Mouse (Mus musculus): ENCODE results near the gene Coq4.
"Not testable (repeated sequence)": the region's sequence is repeated elsewhere in the genome, so short reads cannot be mapped to it uniquely, and the experiment has no call there.

The Coq4 gene

DNA sequence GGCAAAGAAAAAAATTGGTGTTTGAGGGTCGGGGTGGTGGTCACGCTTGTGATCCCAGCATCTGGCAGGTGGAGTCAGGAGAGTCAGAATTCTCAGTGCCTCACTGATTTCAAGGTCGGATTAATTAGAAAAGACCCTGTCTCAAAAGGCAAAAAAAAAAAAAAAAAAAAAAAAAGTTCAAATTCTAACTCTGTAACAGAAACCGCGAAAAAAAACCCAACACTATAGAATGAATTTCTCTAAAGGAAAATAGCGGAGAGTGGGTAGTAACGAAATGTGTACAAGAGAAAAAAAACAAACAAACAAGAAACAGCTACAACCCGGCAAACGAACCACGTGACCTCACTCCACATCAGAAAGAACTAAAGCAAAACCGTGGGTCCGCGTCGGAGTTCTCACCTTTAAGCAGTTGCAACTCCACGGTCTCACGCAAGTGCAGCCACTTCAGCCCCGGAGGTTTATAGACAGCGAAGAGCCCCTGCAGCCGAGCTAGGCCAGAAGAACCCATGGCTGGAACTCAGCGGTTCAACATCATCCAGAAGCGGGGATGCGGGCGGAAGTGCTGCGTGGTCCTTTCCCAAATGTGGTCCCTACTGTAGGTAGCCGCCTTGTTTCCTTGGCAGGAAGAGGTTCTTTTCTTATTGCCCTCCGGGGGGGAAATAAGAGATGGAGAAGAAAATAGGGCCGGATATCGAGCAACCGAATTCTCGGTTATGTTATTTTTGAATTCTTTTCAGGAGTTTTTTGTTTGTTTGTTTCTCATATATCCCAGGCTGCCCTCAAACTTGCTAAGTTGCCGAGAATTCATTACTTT lies at the start of gene Coq4:
TSS of gene Coq4 (plus strand) at position 390 of the 814 bp plus-strand sequence.
- DNase-seq = peak; percentile 98

DNA sequence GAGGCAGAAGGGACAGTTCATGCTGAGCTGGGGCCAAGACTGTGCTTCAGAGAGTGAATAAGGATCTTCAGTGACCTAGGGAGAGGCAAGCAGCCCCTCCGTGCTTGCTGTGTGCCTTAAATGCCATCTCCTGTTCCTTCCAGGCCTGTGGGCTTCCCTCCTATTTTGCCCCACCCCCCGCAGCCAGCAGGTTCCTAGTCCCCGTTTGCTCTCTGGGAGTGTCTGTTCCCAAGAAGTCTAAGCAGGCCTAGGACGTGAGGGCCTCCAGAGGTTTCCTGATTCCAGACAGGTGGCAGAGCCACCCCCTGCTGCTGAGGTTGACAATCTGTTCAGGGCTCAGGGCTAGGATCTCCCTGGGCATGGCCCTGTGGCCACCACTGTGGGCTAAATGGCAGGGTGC lies 48.5 kb upstream of the Coq4 start:
- no peak for DNase-seq

DNA sequence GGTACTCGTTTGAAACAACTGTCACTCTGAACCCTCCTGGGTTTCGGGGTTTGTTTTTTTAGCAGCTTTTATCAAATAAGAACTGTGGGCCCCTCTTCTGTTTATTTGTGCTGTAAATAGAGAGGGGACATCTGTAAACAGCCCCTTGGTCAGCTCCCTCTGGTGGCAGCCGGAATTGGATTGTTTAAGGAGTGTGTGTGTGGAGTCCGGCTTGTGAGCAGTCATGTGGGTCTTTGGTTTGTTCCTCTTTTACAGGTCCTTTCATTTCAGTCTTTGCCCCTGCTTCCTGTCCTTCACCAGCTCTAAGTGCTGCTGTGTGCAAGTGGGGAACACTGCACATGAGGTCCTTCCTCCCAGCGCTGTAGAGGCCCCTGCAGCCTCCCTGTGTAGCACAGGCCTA lies 47.9 kb upstream of the Coq4 start:
- DNase-seq = no peak

DNA sequence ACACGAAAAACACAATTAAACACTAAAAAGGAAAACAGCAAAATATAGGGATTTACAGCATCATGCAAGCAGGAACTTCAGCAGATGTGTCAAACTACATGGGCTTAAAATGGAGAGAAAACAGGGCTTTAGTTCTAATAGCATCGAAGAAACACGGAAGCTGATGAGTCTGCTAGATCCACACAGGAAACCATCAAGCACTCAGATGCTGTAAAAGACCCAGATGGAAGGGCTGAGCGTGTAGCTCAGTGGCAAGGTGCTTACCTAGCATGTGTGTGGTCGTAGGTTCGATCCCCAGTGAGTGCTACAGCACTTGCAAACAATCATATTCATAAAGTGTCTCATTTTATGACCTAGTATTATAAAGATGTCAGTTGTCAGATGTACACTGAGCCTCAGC lies 46.1 kb upstream of the Coq4 start:
- no peak for DNase-seq

DNA sequence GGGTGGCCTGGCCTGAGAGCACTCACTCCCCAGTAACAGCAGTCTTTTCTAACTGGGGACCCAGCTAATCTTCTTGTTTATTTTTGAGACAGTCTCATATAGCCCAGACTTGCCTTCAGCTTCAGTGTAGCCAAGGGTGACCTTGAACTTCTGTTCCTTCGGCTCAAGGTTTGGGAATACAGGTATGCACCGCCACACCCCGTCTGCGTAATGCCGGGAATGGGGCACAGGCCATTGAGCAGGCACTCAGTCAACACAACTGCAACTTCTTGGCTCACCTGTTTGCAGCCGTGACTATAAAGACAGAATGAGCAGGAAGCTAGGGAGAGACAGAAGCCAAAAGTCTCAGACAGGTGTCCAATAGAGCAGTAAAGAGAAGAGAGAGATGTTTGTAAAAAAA lies 43.0 kb upstream of the Coq4 start:
- DNase-seq = no peak

DNA sequence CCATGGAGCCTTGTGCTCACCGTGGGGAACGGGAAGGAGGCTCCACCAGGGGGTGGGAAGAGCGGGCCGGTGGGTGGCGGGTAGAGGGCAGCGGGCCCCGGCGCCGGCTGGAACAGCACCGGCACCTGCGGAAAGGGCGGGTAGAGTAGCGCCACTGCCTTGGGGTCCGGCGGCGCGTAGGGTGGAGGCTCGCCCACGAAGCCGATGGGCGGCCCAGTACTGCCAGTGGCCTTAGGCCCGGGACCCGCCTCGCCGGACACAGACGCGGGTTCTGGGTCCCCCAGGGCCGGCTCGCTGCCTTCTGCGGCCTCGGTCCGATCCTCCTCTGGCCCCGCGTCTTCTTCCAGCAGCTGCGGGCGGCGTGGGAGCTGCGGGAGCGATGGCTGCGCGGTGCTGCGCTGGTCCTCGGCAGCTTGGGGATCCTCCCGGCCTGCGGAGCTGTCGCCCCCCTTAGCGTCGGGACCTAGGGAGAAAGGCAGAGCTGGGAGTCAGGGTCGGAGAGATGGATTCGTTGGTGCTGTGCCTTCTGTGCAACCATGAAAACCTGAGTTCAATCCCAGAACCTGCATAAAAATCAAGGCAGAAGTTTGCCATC lies 40.0 kb upstream of the Coq4 start:
- DNase-seq = no peak

DNA sequence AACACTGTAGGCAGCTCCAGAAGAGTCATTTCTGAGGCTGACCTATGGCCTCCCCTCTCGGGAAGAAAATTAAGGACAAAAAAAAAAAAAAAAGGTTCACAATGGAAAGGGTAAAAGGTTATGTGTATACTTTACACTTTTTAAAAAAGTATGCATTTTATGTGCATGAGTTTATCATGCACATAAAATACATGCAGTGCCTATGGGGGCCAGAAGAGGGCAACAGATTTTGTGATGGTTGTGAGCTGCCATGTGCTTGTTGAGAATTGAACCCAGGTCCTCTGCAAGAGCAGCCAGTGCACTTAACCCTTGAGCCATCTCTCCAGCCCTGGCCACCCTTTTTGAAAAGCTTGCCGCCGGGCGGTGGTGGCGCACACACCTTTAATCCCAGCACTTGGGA lies 39.4 kb upstream of the Coq4 start:
- DNase-seq = peak; percentile 40

DNA sequence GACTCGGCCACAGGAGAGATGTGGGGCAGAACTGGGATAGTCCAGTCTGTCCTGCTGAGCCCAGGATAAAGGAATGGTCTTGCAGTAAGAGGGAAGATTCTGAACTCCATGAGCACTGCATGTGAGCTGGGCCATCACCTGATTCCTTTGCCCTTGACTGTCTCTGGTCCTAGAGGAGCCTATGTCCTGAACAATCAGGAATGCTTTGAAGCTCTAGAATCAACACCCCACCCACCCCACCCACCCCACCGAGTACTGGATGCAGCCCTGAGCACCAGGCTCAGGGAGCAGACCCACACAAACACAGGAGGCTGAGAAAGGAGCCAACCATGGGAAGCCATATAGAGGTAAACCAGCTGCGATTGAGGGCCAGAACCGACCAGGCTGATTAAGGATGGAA lies 38.8 kb upstream of the Coq4 start:
- DNase-seq = no peak

DNA sequence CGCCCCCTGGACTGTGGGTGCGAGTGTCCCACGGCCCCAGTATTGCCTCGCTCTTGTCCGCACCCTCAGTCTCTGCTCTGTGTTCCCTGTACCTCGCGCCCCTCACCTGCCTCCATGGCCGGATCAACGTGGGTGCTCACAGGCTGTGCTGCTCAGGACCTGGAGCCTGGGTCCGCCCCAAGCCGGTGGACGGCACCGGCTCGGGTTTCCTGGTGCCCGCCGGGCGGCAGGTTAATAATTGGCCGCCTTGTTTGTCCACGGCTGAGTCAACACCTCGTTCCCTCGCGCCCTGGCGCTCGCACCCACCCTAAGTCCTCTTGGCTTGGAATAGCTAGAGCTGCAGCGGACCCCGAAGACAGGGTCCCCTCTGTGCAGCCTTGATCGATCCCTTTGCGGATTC lies 35.8 kb upstream of the Coq4 start, which contains the start of gene Gm13420:
TSS of gene Gm13420 (minus strand) at position 189 of the 400 bp plus-strand sequence.
- DNase-seq = no peak

DNA sequence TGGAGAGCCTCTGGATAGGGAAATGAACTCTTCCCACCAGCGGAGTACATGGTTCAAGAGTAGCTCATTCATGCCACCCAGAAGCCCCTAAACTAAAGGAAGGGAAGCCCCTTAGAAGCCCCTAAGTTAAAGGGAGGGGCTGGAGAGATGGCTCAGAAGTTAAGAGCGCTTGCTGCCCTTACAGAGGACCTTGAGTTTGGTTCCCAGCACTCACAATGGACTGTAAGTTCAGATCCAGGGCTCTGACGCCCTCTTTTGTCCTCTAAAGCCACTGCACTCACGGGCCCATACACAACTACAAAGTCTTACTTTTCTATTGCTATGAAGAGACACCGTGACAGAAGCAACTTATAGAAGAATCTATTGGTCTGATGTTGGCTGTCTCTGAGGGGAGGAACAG lies 34.9 kb upstream of the Coq4 start:
- DNase-seq = no peak

DNA sequence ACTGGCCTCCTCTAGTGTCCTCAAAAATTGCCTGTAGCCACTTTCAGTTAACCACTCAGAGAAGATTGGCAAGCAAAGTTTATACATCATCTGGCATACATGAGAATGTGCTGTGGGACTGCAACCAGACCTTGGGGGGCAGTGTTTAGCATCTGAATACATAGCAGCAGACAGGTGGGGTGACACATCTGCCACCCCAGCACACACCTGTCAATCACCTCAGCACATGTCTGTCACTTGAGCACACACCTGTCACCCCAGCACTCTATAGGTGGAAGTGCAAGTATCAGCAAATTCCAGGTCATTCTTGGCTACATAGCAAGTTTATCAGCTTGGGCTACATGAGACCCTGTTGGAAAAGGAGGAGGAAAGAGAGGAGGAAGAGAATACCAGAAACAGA lies 31.6 kb upstream of the Coq4 start:
- DNase-seq = no peak

DNA sequence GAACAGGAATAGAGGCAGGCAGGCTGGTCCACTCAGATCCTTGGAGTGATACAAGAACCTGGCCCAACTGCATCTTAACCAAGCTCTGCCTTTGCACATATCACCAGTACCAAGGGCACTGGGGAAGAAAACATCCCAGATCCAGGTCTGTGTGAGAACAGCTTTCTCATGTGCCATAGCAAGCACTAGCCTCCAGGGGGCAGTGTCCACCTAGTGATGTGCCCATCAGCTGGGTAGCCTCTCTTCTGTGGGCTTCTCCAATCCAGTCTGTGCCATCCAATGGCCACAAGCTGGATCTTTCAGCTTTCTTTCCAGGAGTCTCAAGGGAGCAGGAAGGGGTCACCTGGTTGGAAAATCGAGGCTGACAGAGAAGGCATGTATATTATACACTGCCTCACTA lies 22.5 kb upstream of the Coq4 start:
- DNase-seq = peak; percentile 74

DNA sequence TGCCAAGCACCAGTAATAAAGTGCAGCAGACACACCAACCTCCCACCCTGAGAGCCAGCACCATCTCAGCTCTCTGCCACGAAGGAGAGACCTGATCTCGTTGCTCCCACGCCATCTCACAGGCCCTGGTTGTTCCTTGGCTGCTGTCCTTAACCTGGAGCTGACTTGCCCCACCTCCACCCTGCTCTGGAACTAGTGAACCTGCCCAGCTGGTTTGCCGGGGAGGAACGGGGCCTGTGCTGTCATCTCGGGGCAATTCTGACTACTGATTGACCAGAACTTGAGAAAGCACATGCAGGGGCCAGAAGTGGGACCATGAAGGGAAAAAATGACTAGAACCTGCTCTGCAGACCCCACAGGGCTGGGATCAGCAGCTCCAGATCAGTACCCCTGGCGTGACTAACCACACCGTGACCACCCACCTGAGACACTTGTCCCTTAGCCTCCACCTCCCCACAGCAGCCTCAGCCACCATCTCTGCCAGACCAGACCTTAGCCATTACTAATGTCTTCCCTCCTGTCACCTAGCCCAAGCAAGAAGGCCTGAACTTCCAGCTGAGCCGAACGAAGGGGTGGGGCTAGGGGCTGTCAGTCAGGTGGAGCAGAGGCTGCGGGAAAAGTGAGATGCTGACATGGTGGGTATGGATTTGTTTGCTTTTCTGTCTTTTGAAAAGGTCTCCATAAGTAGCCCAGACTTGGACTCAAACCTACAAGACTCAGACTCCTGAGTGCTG lies 19.1 kb upstream of the Coq4 start:
- no peak for DNase-seq

DNA sequence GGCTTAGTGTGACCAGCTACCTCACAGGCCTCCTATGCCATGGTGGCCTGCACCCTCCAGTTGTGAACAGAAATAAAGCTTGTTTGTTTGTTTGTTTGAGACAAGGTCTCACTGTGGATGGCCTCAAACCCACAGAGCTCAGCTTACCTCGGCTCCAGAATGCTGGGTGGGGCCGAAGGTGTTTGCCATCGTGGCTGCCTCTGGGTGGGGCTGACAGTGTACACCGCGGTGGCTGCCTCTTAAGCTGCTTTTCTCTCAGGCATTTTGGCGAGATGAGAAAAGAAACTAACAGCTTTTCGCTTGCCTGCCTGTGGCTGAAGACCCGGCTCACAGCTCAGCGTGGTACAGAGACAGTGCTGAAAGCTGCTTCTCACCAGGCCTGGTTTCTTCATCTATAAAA lies 18.4 kb upstream of the Coq4 start:
- DNase-seq = no peak

DNA sequence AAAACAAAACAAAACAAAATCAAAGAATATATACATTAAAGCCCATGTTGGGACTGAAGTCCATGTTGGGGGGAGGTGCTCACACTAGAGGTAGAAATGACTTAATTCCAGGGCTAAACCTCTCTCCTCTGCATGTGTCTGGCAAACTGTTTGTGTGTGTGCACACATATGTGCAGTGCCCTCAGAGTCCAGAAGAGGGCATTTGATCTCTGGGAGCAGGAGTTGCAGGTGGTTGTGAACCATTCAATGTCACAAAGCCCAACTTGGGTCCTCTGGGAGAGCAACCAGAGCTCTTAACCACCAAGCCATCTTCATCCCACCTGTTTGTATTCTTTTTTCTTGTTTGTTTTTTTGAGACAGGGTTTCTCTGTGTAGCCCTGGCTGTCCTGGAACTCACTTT lies 17.1 kb upstream of the Coq4 start:
- no peak for DNase-seq

DNA sequence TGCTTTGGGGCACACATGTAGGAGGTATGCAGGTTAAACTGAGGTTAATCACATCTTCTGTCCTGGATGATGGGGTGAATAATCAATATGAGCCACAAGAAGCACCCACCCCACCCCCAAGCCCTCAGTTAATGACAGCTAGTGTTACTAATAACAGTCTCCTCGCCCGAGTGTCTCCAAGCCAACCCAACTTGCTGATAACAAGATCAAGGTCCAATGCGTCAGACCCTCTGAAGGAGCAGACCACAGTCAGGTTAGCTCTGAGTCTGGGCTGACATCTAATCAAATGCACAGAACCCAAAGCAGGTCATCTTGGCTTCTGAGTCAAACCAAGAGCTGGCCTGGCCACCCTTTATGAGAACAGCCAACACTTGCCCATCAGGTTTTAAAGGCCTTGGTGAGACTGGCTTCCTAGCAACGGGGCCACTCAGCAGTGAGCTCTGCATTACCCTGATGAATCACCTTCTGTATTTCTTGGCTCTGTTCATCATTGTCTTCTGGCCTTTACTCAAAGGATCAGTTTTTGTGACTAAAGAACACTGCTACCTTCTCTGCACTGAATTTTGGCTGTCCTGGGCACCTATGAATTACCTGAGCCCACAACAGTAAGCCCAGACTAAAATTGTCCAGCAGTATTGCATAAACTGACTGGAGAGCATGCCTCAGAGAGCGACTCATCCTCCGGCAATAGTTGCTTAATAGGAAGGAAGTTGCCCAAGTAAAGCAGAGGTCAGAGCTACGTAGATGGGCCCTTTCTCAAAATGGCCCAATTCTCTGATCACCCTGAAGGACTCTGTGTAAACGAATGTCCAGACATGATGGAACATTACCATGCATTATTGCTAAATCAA lies 15.5 kb upstream of the Coq4 start:
- DNase-seq = no peak

DNA sequence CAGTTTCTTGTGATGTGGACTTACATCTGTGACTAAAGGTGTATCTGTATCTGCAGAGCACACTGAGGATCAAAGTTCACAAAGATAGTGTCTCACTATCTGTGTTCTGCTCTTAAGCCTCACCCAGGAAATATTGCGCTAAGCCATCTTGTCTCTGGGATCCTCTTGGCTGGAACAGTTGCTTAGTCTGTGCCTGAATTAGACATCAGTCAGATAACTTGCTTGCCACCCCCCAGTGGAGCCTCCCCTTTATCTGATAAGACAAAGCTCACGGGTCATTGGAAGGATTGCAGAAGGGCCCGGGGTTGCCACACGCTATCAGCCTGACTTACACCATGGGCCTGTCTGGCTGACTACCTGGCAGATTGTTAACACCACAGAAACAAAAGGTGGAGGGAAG lies 14.0 kb upstream of the Coq4 start:
- no peak for DNase-seq

DNA sequence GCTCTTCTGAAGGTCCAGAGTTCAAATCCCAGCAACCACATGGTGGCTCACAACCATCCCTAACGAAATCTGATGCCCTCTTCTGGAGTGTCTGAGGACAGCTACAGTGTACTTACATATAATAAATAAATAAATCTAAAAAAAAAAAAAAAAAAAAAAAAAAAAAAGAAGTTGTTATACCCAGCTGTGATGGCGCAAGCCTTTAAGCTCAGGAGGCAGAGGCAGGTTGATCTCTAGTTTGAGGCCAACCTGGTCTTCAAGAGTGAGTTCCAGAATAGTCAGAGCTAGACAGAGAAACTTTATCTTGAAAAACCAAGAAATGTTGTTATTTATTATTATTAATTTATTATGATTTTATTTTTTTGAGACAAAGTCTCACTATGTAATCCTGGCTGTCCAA lies 6.0 kb upstream of the Coq4 start:
- not testable (repeated sequence) for DNase-seq

DNA sequence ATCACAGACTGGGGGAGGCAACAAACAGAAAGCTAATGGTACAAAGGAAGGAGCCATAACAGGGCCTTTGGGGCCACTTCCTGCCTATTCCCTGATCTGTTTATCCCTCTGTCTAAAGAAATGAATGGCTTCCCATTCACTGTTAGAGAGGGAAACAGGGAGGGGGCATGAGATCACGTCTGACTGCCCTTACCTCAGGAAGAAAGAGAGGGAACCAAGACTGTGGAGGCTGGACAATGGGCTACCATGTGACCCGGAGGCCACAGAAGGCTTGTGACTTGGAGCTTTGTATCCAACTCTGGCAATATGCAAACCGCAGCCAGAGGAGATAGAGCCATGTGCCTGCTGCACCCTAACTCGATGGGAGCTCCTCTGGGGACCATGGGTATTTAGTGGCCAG lies 3.0 kb upstream of the Coq4 start:
- DNase-seq = no peak

DNA sequence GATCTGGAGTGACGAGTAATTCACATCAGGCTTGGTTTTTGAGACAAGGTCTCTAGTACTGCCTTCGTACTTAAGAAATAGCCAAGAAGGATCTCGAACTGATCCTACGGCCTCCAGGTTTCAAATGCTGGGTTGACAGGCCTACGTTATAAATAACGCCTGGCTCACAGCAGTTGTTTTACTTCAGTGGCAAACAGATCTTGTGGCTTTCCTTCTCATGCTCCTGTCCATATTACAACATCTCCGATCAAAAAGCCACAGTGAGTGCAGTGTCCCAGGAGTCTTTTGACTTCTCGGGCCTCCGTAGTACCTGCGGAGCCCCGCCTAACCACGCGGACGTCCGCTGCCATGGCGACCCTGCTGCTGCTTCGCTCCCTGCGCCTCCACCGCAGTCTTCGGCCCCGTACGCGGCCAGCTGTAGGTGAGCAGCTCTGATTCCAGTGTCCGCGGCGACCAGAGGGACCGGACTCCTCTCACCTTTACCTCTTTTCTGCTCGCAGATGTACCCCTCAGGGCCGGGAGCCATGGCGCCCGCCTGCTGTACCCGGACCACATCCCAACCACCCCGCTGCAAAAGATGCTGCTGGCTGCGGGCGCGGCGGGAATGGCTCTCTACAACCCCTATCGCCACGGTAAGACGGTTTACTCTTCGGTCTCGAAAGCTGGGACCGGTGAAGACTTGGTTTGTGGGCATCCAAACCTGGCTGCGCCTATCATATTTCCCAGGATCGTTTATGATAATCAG lies 816 bp downstream of the Coq4 start, which contains the start of gene Trub2:
TSS of gene Trub2 (minus strand) at position 566 of the 745 bp plus-strand sequence.
- DNase-seq = peak; percentile 84

DNA sequence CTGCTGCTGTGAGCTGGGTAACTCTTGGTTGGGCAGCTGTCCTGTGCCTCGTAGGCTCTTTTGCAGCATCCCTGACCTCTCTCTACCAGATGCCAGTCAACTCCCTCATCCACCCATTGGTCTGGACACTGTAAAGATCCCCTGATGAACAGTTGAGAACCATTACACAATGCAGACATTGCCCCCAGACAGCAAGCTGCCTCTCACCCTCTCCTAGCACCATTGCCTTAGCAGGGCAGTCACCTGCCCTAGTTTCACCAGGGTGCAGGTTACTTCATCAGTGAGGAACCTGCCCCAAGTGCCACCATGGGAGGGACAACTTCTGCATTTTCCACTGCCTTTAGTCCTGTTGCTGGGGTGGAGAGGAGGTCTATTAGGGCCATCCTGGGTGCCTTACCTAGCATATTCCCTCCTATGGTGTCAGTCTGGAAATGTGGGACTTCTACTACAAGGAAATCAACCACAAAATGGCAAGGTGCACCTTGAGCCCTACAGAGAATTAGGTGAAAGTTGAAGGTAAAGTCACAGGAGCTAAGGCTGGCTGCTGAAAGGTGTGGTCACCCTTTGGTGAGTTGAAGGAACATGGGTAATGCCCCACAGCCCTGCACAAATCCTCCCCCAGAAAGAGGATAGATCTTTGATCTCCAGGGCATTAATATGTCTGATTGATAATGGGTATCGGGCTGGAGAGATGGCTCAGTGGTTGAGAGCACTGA lies 5.6 kb downstream of the Coq4 start:
- DNase-seq = no peak

All from cerebellum, adult 9-10 months (tissue).